Mouse (Mus musculus) liver, postnatal 0 days (tissue): ENCODE data around the gene Dbr1.

Experiments
- CTCF ChIP-seq: sonication (generic); IDR thresholded peaks from 2 replicates; pipeline ENCODE4 v1.5.1; 2016; ENCODE audit warnings: antibody characterized with exemption, low read depth
- EP300 ChIP-seq: IDR thresholded peaks from 2 replicates; pipeline ENCODE4 v1.6.1; 2016; ENCODE audit warnings: antibody characterized with exemption, low read depth, mild to moderate bottlenecking

- TF ChIP-seq CTCF (no peak), EP300 (no peak)
Observed at GRCm38 (mm10) chr9:99591144-99591543, 15.5 kb downstream of the Dbr1 start.
